Mouse (Mus musculus): ENCODE results near the gene Ncoa1.

The Ncoa1 gene

GRCm38 (mm10) chr12:4476832-4477671, at the start of gene Ncoa1:
Ncoa1 (minus strand) TSS chr12:4477182.
- no peak for DNase-seq (ENCODE audit: low read depth)

- no peak for DNase-seq (ENCODE audit: low read depth)
These were observed 47.6 kb upstream of the Ncoa1 start for GRCm38 (mm10) chr12:4524546-4524945.

- DNase-seq (ENCODE audit: low read depth) = no peak
These were observed 46.8 kb upstream of the Ncoa1 start for GRCm38 (mm10) chr12:4523688-4524298.

GRCm38 (mm10) chr12:4523208-4523607, 46.2 kb upstream of the Ncoa1 start:
- DNase-seq (ENCODE audit: low read depth) = no peak

- DNase-seq (ENCODE audit: low read depth) = no peak
These were observed 42.0 kb upstream of the Ncoa1 start for GRCm38 (mm10) chr12:4518957-4519356.

GRCm38 (mm10) chr12:4509591-4510061, 32.6 kb upstream of the Ncoa1 start:
- DNase-seq (ENCODE audit: low read depth) = no peak

GRCm38 (mm10) chr12:4508182-4508581, 31.2 kb upstream of the Ncoa1 start:
- DNase-seq (ENCODE audit: low read depth) = no peak

- no peak for DNase-seq (ENCODE audit: low read depth)
These were observed 30.5 kb upstream of the Ncoa1 start for GRCm38 (mm10) chr12:4507461-4507860.

- DNase-seq (ENCODE audit: low read depth) = no peak
These were observed 29.9 kb upstream of the Ncoa1 start for GRCm38 (mm10) chr12:4506810-4507430.

- no peak for DNase-seq (ENCODE audit: low read depth)
These were observed 28.3 kb upstream of the Ncoa1 start for GRCm38 (mm10) chr12:4505298-4505697.

- DNase-seq (ENCODE audit: low read depth) = no peak
These were observed 26.8 kb upstream of the Ncoa1 start for GRCm38 (mm10) chr12:4503673-4504326.

- no peak for DNase-seq (ENCODE audit: low read depth)
These were observed 24.9 kb upstream of the Ncoa1 start for GRCm38 (mm10) chr12:4501916-4502315.

GRCm38 (mm10) chr12:4500516-4500915, 23.5 kb upstream of the Ncoa1 start:
- DNase-seq (ENCODE audit: low read depth) = no peak

GRCm38 (mm10) chr12:4499651-4500175, 22.7 kb upstream of the Ncoa1 start:
- no peak for DNase-seq (ENCODE audit: low read depth)

GRCm38 (mm10) chr12:4488411-4488810, 11.4 kb upstream of the Ncoa1 start:
- DNase-seq (ENCODE audit: low read depth) = no peak

- DNase-seq (ENCODE audit: low read depth) = no peak
These were observed 6.4 kb upstream of the Ncoa1 start for GRCm38 (mm10) chr12:4483386-4483785.

- DNase-seq (ENCODE audit: low read depth) = no peak
These were observed 4.7 kb upstream of the Ncoa1 start for GRCm38 (mm10) chr12:4481687-4482086.

GRCm38 (mm10) chr12:4480250-4480649, 3.3 kb upstream of the Ncoa1 start:
- no peak for DNase-seq (ENCODE audit: low read depth)

GRCm38 (mm10) chr12:4479171-4479881, 2.3 kb upstream of the Ncoa1 start:
- DNase-seq (ENCODE audit: low read depth) = no peak

GRCm38 (mm10) chr12:4477941-4478795, 1.2 kb upstream of the Ncoa1 start:
- no peak for DNase-seq (ENCODE audit: low read depth)
